Mouse (Mus musculus) thymus, postnatal 4 days (tissue): Measurements from ENCODE around the gene Tmem207.
"Not testable (repeated sequence)": the region's sequence is repeated elsewhere in the genome, so short reads cannot be mapped to it uniquely, and the experiment has no call there.

Source experiments
- DNase-seq: peaks from one replicate; pipeline ENCODE4 v3.0.0; 2021

The Tmem207 gene

DNA sequence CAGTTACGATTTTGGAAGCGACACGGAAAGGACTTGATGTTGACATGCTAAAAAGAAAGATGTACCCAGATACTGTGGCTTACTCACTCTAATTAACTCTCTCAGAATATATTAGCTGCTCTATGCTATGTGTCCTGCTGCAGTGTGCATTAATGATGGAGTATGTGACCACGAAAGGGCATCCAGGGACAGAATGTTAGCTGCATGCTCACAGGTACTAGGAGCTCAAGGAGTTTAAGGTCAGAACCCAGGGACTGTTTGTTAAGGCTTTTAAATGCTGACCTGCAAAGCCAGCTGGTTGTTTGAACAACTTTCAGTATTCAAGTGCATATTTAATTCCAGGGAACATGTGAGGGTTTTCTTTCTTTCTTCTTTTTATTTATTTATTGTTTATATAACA lies at the start of gene Tmem207:
Tmem207 (minus strand) TSS at position 101 of the 400 bp plus-strand sequence.
- no peak for DNase-seq

DNA sequence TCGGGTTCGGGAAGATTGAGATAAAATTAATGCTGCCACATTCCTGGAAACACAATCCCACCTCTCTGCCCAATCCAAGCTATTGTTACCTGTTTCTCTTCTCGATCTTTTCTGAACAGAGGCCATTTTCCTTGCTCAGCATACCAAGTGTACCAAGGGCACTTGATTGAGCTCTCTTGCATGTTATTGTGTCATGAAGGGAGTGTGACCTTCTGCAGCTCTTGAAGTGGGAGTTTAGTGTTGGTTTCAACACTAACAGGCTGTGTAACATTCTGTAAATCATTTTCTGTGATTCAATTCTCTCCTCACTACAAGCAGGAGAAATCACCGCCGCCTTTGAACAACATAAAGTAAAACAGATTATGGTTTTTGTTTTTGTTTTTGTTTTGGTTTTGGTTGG lies 47.6 kb upstream of the Tmem207 start:
- no peak for DNase-seq

DNA sequence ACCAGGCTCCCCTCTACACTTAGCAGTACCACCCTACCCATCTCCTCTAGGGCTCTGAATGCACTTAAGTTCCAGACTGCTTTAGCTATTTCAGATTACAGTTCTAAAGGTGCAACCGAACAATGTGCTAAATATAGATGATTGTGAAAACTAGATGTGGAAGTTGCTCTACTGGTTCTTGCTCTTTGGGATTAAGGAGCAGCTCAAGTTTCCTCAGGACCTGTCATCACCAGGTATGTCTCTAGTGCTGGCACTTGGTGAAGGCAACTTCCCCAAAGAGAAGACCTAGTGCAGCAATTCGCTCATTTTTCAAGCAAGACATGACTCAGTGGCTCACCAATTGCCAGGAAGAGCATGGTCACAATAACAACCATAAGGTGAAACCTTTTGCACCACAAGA lies 45.3 kb upstream of the Tmem207 start:
- no peak for DNase-seq

DNA sequence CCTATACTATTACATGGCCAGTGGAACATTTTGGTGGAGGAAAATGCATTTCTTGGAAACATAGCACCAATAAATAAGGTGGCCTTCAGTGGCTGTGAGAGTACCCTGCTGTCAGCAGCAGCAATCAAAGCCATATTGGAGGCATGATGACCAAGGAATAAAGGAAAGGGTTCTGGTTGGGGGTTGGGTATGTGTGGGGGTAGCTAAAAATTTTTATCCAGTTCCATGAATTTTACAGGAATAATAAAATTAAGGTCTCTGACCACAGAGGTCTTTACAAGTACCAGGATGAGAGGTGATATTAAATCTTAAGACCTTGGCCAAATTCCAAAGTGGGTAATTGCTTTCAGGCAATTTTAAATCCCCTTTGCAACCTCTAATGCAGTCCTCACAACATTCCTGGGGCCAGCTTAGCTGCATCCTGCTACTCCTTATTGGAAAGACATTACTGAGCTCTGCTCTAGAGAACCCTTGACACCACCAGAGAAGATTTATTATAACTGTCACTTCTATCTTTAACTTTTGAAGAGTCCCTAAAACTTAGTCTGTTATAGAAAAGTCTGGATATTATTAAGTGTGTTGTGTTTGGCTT lies 42.9 kb upstream of the Tmem207 start:
- no peak for DNase-seq

DNA sequence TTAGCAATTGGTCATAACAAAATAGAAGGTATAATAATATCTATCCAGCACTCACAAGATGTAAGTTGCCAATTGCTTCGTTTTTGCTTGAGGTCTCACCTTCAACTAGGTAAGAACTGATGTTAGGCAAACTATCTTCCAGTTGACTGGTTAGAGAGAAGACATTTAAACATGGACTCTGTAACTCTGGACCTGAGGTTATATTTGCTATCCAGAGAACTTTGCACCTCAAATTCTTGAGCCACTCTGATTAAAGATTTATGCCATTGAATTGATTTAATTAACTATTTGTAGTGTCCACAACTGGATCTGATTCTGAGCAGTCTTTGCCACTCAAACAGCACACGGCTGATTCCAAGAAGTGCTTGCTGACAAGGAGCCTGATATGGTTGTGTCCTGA lies 36.2 kb upstream of the Tmem207 start:
- no peak for DNase-seq

DNA sequence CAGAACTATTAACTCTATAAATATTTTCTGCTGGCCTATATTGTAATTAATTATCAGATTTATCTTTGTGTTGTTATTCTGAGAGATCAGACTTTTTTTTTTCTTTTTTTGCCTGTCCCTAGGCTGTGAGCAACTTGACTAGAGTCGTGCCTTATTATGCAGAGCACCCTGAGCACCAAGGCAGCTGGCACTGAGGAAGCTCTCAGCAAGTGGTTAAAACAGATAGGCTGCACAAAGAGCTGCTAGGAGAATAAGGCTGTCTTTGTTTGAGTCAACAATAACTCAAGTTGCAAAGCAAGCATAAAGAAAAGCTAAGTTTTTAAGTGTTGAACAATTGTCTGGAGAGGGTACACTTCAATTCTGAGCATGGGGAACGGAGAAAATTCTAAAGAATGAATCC lies 35.2 kb upstream of the Tmem207 start:
- DNase-seq: no peak

DNA sequence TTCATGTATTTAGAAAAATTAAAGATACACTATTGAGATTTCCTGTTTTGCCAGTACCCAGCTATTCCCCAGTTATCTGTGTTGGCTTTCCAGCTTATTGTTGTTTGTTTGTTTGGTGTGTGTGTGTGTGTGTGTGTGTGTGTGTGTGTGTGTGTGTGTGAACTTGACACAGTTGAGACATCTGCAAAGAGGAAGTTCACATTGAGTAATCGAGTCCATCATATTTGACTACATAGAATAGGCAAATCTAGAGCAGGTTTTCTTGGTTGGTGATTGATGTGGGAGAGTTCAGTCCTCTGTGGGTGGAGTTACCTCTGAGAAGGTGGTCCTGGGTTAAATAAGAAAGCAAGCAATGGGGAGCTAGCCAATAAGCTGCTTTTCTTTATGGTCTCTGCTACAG lies 32.2 kb upstream of the Tmem207 start:
- no peak for DNase-seq

DNA sequence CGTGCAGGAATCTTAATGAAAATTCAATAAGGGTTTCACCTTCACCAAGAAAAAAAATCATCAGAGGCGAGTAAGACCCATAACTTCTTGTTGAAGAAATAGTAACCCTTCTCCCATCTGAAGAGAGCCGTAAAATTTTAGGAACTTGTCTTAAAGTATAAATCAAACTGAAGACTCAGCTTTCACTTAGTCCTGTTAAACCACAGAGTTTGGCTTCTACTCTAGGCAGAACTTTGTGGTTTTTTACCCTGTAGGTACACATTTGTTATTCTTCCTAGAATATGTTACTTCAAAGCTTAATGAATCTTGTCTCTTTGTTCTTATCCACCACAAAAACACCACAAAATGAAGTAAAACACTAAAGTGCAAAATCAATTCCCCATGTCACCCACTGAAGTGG lies 25.7 kb upstream of the Tmem207 start:
- DNase-seq: no peak

DNA sequence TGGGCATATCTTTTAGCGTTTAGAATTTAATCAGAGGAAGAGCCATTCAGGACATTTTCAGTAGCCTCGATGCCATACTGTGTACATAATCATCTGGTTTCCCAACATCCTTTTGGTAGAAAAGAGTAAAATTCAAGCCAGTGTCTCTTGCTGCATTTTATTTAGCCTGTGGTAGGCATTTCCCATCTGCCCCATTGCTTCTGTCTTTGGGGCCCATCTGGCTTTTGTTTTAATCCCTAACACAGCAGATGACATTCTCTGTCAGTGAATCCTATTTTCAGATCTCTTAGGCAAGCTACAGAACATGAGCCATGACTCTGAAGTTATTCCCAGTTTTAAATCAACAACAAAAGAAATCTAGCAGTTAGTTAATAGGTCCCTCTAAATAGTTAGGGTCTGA lies 22.7 kb upstream of the Tmem207 start:
- no peak for DNase-seq

DNA sequence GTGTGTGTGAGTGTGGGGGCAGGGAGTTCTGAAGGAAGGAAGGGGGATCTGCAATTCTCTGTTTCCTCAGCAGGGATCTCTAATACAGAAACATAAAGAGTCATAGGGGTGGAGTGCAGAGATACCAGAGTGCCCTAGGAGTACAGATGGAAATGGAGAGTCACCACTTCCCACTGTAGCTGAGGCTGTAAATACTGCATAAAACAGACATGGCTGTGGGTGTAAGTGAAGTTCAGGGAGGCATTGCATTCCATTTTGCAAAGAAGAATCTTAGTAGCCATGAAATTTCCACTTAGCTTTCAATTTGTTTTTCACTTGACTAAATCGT lies 20.3 kb upstream of the Tmem207 start:
- no peak for DNase-seq

DNA sequence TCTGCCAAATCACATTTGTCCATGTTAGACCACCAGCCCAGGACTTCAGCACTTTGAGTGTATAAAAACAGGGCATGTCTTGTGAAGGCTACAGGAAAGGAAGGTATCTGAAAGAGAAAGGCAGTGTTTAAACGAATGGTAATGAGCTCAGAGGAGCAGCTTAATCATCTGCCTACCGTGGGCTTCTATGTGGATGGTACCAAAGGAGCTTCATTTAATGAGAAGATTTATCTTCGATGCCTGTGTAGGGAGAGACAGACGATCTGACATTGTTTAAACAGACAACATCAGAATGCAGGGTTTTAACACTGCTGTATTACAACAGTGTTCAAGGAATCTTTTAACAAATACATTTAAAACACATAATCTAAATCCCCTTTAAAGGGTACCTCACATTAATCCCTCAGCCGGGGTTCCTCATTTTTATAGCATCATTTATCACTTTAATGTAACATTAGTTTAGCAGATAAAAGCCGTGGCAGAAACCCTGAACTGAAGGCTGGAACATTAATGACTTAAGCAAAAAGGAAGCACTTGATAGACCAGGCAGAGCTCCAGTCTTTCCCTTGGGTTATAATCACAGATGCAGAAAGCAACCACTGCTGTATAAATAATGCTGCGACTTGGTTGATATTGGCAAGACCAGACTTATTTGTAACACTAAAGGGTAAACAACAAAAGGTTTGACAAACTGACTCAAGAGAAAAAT lies 19.8 kb upstream of the Tmem207 start:
- DNase-seq: no peak

DNA sequence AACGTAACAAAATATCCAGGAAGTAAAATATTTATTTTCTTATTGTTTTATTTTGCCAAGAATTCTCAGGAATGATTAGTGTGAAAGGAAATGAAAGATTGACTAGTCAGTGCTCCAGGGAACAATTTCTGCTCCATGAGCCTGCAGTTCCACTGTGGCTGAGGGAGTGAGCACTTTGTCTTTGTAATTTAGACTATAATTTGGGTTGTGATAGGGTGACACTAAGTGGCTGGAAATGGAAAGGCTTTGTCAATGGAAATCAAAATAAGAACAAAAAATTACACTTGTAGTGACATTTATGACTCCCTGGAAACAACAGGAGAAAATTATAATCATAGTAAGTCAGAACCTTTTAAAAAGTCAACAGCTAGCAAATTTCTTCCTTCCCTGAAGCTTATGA lies 5.7 kb upstream of the Tmem207 start:
- DNase-seq: no peak

DNA sequence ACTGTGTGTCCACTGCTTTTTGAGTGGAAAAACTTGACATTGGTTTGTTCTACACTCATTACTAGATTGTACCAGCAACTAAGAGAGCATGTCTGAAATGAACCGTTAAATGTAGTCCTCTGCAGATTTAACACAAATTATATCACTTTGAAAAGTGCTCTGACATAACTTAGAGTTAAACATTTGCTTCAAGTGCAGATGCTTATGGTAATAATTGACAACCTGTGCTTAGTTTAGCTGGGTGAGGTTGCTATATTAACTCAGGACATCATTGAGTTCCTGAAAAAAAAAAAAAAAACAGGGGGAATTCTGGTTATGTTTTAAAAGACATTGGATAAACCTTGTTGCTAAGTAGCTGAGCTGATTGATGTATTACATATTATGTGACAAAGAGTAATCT lies 3.9 kb upstream of the Tmem207 start:
- DNase-seq: no peak

DNA sequence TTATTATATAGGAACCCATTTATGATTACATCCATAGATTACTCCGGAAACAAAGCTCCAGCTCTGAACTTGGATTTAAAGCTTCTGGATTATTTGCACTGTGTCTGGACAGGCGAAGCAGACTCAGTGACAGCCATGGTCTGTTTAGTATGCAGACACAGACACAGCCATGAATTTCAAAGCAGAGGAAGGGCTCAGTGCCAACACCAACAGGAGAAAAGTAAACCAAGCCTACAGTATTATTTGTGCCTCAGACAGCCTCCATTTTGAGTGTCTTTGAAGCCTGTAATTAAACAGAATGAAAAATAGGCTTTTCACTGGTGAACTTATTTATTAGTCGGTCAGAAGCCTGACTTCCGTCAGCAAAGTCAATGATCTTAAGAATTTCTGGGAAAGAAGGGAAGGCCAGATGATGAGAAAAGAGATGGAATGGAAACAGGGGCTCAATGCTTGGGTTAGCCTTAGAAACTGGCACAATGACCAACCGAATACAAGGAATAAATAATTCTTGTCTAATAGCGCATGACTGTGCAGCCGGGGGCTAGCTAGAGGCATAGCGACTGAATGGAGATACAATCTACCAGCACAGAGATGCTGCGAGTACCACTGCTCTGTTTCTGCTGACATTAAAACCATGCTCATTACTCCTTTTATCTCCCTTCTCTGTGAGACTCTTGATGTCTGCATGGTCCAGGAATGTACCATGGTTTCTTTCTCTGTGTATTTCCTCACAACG lies 1.5 kb upstream of the Tmem207 start:
- DNase-seq: no peak

DNA sequence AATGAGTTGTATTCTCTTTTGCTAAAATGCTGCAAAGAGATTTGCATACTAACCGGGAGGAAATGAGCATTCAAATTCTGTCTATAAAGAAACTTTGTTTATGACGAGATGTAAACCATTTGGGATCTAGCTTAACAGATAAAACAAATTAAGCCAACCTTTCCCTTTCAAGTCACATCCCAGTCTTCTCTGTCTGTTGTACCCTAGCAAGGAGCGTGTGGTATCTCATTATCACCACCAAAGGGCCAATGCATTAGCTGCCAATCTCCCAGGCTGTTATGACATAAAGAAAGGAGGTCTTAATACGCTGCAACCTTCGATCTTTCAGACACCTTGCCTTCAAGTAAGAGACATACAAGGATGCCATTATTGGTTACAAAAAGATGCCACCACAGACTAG lies 737 bp downstream of the Tmem207 start:
- DNase-seq: no peak

DNA sequence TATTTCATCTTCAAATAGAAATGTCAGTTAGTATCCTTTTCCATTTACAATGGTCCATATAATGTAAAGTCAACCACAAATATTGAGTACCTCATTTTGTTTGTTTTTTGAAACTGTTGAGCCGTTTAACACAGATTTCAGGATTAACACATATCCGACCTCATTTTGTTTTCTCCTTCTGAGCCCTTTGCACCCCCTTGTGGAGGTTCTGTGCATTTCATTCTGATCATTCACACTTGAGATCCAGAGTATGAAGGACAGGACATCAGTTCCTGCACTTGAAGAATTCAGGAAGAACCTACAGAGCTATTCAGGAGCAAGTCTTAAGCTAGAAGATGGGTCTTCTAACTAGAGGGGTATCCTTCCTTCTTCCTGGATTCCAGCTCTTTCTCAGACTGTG lies 7.0 kb downstream of the Tmem207 start:
- DNase-seq: peak; percentile 13

DNA sequence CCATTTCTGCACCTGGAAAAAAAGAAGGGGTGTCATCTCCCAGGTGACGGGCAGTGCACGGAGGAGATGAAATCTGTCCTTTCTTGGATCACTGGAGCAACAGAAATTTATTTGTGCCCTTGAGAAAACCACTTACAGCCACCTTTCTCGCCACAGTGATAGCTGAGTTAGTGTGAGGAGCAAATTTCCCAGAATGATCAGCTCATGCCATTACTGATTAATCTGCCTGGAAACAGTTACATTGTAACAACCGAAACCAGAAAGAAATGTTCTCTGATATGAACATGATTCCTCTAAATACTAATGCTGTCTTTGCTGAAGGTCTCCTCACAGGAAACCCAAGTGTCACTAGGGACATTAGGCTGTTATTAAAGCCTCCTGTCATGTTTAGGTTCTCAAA lies 21.6 kb downstream of the Tmem207 start:
- DNase-seq: no peak

DNA sequence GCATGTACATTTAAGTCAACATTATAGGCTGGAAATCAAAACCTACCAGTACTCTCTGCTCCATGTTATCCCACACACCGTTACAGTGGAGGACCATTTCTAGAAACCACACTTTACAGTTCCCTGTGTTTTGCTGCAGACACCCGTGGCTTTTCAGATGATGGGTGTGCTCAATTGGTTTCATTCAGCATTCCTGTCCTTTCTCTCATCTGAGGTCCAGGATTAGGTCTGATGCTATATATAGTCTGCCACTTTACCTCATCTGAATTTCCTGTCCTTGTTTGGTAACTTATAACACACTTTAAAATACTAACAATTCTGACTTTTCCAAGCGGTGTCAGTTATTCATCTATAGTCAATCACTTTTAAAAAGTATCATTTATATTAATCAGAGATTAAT lies 25.8 kb downstream of the Tmem207 start:
- no peak for DNase-seq

DNA sequence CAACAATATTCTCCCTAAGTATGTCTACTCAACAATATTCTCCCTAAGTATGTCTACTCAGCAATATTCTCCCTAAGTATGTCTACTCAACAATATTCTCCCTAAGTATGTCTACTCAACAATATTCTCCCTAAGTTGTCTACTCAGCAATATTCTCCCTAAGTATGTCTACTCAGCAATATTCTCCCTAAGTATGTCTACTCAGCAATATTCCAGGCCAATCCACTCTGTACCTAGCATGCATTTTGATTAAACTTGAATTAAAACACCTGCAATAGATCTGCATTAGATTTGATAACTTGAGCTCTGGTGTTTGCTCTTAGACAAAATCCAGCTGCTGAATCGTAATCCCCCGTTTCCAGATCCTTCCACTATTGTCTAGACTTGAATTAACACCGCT lies 26.9 kb downstream of the Tmem207 start:
- not testable (repeated sequence) for DNase-seq

DNA sequence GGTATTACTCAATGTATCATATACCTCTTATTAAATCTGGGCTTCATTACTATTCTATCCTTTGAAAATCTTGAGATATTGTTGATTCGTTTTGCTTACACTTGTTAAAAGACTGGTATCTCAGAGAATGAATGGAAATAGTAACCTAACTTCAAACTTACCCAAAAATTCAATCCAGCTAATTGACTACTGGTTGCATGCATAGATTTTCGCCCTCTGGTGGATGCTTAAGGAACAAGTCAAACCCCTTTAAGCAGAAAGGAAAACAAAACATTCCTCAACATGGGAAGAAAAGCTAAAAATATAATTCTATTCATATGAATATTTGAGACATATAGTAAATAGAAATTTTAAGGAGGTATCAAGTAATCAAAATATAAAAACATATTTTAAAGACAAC lies 30.8 kb downstream of the Tmem207 start:
- DNase-seq: no peak

DNA sequence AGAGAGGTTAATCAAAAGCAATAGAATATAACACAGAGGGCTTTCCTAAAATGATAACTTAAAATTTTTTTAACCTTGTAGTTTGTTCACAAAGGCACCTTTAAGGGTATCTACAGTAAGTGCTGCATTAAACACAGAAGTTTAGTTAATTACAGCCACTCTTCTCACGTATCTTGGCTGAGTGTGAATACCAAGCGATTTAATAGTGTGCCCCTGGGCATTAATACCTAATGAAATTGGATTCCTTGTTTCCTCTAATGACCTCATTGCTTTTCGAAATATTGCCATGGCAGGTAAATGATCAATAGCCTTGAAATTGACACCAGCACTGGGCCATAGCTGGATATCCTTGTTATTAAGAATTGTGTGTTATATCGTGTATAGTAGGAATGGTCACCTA lies 55.3 kb downstream of the Tmem207 start:
- DNase-seq: no peak

DNA sequence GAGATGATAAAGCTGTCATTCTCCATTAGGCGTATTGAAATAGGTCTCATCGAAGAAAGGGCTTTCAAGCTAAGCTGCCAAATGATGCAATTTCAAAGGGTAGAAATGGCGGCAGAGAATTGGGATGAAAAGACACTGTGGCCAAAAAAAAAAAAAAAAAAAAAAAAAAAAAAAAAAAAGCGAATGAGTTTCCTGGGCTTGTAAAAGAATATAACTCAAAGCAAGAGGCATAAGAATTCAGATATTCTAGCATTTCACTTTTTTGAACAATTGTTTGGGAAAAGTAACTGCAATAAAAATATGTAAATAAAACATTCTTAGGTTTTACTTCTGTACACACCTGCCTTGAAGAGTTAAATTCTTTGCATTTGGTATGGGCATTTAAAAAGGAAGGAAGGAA lies 60.0 kb downstream of the Tmem207 start:
- DNase-seq: no peak

DNA sequence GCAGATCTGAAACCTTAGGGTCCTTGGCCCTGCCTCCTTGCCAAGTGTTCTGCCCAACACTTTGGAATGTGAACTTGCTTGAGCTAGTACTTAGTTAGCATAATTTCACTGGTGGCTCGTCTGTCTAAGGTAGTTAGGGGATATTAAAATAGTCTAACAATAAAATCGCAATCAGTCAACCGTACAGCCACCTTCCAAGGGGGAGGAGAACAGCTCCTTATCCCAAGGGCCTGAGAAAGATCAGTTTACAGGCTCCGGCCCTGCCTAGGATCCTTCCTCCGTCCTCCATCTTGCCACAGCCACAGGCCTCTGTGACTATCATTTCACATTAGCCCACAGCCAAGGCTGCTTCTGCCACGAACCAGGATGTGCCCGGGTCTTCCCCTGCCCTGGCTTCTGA lies 63.7 kb downstream of the Tmem207 start, which contains the start of gene Cldn16:
Cldn16 (plus strand) TSS at position 301 of the 400 bp plus-strand sequence.
- DNase-seq: no peak

DNA sequence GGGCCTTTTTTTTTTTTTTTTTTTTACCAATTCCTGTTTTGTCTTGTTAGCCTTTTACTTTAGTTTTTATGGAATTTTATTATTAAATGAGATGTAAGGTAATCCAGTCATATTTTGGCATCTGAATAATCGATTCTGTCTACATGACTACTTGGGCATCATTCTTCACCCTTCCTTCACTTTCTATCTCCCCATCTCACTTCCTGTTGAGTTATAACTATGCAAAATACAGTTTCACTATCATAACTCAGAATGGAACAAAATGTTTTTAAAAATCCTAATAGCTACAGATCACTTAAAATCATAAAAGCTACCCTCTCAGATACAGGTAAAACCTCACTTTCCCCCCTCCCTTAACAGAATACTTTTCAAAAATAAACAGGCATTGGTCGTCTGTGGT lies 70.4 kb downstream of the Tmem207 start:
- DNase-seq: no peak

DNA sequence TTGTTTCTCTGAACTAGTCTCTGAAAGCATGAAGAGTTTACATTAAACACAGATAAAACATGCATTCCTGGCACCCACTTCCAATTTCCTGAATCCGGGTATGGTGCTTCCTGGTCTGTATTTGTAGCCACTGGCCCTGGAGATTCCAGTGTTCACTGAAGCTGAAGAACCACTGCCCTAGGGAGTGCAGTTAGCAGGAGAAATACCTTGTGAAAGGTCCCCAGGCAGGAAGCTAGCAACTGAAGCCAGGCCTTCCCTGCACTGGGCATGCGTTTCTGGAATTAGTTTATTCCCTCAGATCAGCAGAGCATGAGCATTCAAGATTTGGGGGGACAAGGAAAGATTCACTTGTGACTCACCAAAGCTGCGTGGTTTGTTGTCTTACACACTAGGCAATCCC lies 72.4 kb downstream of the Tmem207 start:
- no peak for DNase-seq
